Mouse (Mus musculus): Measurements from ENCODE around the gene Zbtb45. TPM values are rescaled to one million over a fixed set of nuclear protein-coding genes. Genes with fewer than 3 reads are reported as not detected.

Zbtb45 gene
- total and polyA plus RNA-seq, 3 experiments = 6.7 to 17.1 (median 9.5) TPM

DNA sequence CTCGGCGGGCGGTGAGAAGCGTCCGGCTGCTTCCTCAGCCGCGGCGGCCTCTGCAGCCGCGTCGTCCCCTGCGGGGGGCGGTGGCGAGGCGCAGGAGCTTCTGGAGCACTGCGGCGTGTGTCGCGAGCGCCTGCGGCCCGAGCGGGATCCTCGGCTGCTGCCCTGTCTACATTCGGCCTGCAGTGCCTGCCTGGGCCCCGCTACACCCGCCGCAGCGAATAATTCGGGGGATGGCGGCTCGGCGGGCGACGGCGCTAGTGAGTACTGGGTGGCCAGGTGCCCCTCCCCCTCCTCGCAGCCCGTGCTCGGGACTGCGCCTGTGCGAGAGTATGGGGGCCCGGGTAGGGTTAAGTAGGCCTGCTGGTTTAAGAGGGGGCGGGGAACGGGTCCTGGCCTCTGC, 15.0 kb upstream of the Zbtb45 start:
- Histone ChIP-seq H3K4me3 (replicated peaks in 1 of 3; ENCODE audit: low read depth in 2 of 3, low read length in 2 of 3, poor library complexity in 1 of 3) (peak overlapping the region; percentile 92 to 100 (median 94)), H3K9ac (ENCODE audit: insufficient read depth, low read depth) (peak overlapping the region; percentile 78), H3K27ac (ENCODE audit: insufficient read depth, low read depth) (peak overlapping the region; percentile 80), H3K4me2 (ENCODE audit: insufficient read depth, low read depth, poor library complexity, severe bottlenecking) (peak overlapping the region; percentile 92), H3K27me3 (replicated peaks) (no peaks in the 10 kb centered on the region), H3K4me1 (ENCODE audit: control insufficient read depth in 1 of 2, insufficient read depth in 2 of 2) (peaks cover 10 to 44% of the 10 kb centered on the region in 2 experiments; a peak in 3 of 4 replicates), H3K79me2 (replicated peaks; ENCODE audit: control insufficient read depth, extremely low read depth, insufficient read depth, poor library complexity, severe bottlenecking) (peaks cover 32% of the 10 kb centered on the region), H3K36me3 (replicated peaks in 1 of 2; ENCODE audit: control insufficient read depth in 1 of 2, insufficient read depth in 1 of 2, low read length in 1 of 2) (peaks cover 40 to 46% of the 10 kb centered on the region in 2 experiments), H3K9me3 (replicated peaks; ENCODE audit: low read length) (no peaks in the 10 kb centered on the region)
- DNase-seq (ENCODE audit: extremely low read depth) = peak; percentile 74
- dilution Hi-C loops (cut with MboI; ENCODE audit: extremely low pct_ligation_motif_present, extremely low pct_unique_long_range_greater_than_20kb, low sequenced_read_pairs) = no loop called here
- no peak for TF ChIP-seq GABPA (IDR thresholded peaks at IDR 0.05; ENCODE audit: insufficient replicate concordance, low read depth, low read length)
- TF ChIP-seq CHD1 (IDR thresholded peaks at IDR 0.05; ENCODE audit: low read depth, low read length) = no peak
- TF ChIP-seq SMC3 (IDR thresholded peaks at IDR 0.05; ENCODE audit: low read depth, low read length) = no peak
- no peak for TF ChIP-seq JUND (conservative IDR thresholded peaks at IDR 0.05; ENCODE audit: low read depth, low read length)
- peak; percentile 83 for TF ChIP-seq NRF1 (IDR thresholded peaks at IDR 0.05; ENCODE audit: low read depth, low read length)
- no peak for TF ChIP-seq IRF4 (IDR thresholded peaks at IDR 0.05; ENCODE audit: low read depth, low read length)
- TF ChIP-seq MXI1 (IDR thresholded peaks at IDR 0.05; ENCODE audit: low read depth, low read length) = peak; percentile 9; the same call in 1 of the 2 replicates
- no peak for TF ChIP-seq RCOR1 (conservative IDR thresholded peaks at IDR 0.05; ENCODE audit: low read depth, low read length)
- TF ChIP-seq MAZ (IDR thresholded peaks at IDR 0.05; ENCODE audit: low read depth, low read length) = no peak
- TF ChIP-seq MAFK (IDR thresholded peaks at IDR 0.05; ENCODE audit: insufficient replicate concordance, low read length) = no peak
- TF ChIP-seq TBP (conservative IDR thresholded peaks at IDR 0.05; ENCODE audit: low read depth, low read length) = no peak
- TF ChIP-seq ZNF384 (IDR thresholded peaks at IDR 0.05; ENCODE audit: low read depth, low read length) = no peak
- TF ChIP-seq JUN (IDR thresholded peaks at IDR 0.05; ENCODE audit: insufficient read depth, low read depth, low read length) = no peak
- no peak for TF ChIP-seq MEF2A (IDR thresholded peaks at IDR 0.05; ENCODE audit: borderline replicate concordance, low read depth, low read length)
- TF ChIP-seq ETS1 (conservative IDR thresholded peaks at IDR 0.05; ENCODE audit: low read depth, low read length) = no peak
- no peak for TF ChIP-seq USF1 (IDR thresholded peaks at IDR 0.05; ENCODE audit: low read depth, low read length)
- TF ChIP-seq CTCF (conservative IDR thresholded peaks at IDR 0.05 in 1 of 2, IDR thresholded peaks at IDR 0.05 in 1 of 2; ENCODE audit: low read depth in 2 of 2, low read length in 2 of 2) = peak in 1 of 2 experiments; percentile 33; a peak in 1 of 4 replicates
- TF ChIP-seq TCF12 (IDR thresholded peaks at IDR 0.05; ENCODE audit: low read depth, low read length) = no peak
- TF ChIP-seq HCFC1 (IDR thresholded peaks at IDR 0.05; ENCODE audit: low read depth, low read length) = peak; percentile 60
- no peak for TF ChIP-seq RAD21 (IDR thresholded peaks at IDR 0.05; ENCODE audit: low read depth, low read length)
- TF ChIP-seq CHD2 (IDR thresholded peaks at IDR 0.05; ENCODE audit: low read length) = peak; percentile 83
- peak; percentile 64; the same call in 1 of the 2 replicates for TF ChIP-seq BHLHE40 (IDR thresholded peaks at IDR 0.05; ENCODE audit: low read depth, low read length)
- TF ChIP-seq ZMIZ1 (IDR thresholded peaks at IDR 0.05; ENCODE audit: low read depth, low read length) = peak; percentile 6; the same call in 1 of the 2 replicates
- no peak for TF ChIP-seq POLR2AphosphoS2 (IDR thresholded peaks at IDR 0.05; ENCODE audit: low read depth, low read length)
- no peak for TF ChIP-seq PAX5 (IDR thresholded peaks at IDR 0.05; ENCODE audit: low read length)
- no peak for TF ChIP-seq E2F4 (IDR thresholded peaks at IDR 0.05; ENCODE audit: insufficient replicate concordance, low read depth, low read length)
- no peak for TF ChIP-seq USF2 (conservative IDR thresholded peaks at IDR 0.05; ENCODE audit: low read depth, low read length)
- TF ChIP-seq EP300 (IDR thresholded peaks at IDR 0.05; ENCODE audit: low read length) = no peak
- no peak for TF ChIP-seq KAT2A (IDR thresholded peaks at IDR 0.05; ENCODE audit: insufficient replicate concordance, low read length)
- TF ChIP-seq ZC3H11A (IDR thresholded peaks at IDR 0.05; ENCODE audit: low read depth, low read length) = no peak
- no peak for TF ChIP-seq UBTF (IDR thresholded peaks at IDR 0.05; ENCODE audit: low read depth, low read length)
- no peak for TF ChIP-seq ZKSCAN1 (IDR thresholded peaks at IDR 0.05; ENCODE audit: borderline replicate concordance, low read depth, low read length)
- in situ Hi-C loops (cut with MboI; ENCODE audit: low pct_ligation_motif_present, low pct_unique_long_range_greater_than_20kb, low sequenced_read_pairs) = loop anchor here (25.0 kb wide), 1 partner anchor 538 kb away; the partner anchor contains the start of gene Zfp606

Data from CH12.LX (cell line).